Mouse (Mus musculus) kidney, postnatal 10 days (tissue): ENCODE results near the gene Cd37.
A peak's percentile ranks its signal among the peaks of the same experiment; 100 is the strongest.

Source experiments
- DNase-seq: peaks from one replicate; pipeline ENCODE4 v3.0.0; 2021; ENCODE audit warnings: mixed read lengths

The Cd37 gene

GRCm38 (mm10) chr7:45238723-45239496, at the start of gene Cd37:
Gene Cd37 (minus strand): TSS chr7:45239115.
- no peak for DNase-seq

DNA sequence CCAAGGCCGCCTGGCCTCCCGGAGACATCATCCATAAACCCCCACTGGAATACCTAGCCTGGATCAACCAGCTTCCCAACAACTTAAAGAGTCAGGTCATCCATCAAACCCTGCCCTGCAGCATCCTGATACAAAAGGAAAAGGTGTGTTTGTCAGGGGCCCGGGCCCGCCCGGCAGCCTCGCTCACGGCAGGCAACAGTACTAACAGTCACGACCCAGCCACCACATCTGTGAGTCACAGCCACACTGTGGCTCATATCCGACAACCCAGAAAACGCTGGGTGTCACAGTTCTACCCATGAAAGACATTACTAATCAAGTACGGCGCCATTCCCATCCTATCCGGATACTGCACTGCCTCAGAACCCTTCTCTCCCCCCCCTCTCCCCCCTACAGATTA, 47.6 kb upstream of the Cd37 start:
- no peak for DNase-seq

DNA sequence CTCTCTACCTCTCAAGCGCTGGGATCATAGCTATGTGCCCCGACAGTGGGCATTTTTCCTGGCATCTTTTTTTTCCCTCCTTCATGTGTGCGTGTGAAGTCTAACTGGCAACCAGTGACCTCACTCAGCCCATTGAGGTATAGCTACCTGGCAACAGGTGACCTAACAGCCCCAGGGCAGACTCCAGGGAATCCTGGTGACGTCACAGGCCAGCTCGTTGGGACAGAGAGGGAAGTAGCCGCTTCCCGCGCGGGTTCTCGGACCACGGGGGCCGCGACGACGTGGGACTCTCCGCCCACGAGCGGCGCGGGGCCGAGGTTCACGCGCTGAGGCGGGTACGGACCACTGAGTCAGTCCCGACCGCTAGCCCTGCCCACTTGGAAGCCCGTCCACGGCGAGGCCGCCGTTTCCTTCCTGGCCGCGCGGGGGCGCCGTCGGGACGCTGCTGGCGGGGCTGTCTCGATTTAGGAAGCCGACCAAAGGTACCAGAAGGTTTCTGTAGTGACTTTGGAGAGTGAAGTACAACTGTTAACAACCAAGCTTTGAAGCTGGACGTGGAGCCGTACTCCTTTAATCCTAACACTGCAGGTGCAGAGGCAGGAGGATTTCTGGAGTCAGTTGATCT, 38.3 kb upstream of the Cd37 start, which contains the start of gene Slc6a21:
Gene Slc6a21, plus strand, starts transcription at position 378 of the 625 bp plus-strand sequence.
- peak; percentile 83 for DNase-seq

DNA sequence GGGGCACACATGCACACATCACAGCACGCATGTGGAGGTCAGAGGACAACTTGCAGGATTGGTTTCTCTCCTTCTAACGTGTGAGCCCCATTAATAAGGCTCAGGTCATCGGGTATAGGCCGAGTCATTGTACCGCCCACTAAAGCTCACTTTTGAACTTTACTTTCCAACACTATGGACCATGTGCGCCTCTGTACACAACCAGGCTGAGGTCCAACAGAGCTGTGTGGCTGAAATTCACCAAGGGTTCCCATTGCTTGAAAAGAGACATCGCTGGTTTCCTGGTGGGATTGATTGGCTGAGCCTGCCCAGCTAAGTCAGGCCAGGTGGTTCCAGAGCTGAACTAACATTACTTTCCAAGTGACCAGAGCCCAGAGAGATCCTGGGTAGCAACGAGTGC, 34.8 kb upstream of the Cd37 start:
- DNase-seq = no peak

DNA sequence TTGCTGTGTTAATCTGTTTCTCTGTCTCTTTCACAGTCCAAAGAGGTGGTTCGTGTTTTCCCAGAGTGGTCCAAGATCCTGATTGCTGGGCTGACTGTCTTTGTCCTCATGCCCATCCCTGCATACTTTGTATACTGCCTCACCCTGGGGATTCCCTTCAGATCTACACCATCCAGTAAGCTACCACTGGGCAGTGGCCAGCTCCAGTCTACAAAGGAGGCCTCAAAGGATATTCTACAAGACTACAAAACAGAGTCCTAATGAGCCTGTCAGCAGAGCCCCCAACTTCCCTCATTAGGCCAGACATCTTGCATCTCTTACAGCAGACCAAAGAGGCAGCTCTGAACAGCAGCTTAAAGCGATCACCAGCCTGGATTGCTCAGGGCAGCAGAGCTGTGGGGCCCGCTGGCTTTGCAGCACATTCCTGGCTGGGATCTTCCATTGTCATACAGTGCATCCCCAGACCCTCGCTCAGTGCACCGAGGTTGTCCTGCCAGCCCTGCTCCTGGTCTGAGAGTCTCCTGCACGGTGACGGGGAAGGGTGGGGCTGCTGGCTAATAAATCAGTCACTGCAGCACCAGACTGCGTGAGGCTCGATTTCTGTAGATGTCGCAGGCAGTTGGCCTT, 34.0 kb upstream of the Cd37 start:
- no peak for DNase-seq

GRCm38 (mm10) chr7:45265518-45265917, 26.6 kb upstream of the Cd37 start:
- DNase-seq = no peak

DNA sequence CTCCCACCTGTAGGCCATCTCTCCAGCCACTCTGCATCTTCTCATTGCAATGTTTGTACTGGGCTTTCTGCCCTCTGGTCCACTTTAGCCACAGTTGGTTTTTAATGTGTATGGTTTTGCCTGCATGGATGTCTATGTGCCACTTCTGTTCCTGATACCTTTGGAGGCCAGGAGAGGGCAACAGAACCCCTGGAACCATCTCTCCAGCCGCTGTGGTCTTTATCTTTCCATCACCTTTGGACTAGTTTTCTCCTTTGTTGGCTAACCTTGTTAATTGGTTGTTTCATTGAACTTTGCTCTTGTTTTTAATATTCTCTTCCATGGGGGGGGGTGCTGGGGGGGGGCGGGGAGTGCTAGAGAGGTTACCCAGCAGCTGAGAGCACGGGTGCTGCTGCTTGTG, 25.4 kb upstream of the Cd37 start:
- DNase-seq = no peak

- no peak for DNase-seq
These were observed 24.2 kb upstream of the Cd37 start for GRCm38 (mm10) chr7:45263006-45263607.

- no peak for DNase-seq
These were observed 23.4 kb upstream of the Cd37 start for GRCm38 (mm10) chr7:45262266-45262665.

GRCm38 (mm10) chr7:45259281-45259680, 20.4 kb upstream of the Cd37 start:
- DNase-seq = no peak

DNA sequence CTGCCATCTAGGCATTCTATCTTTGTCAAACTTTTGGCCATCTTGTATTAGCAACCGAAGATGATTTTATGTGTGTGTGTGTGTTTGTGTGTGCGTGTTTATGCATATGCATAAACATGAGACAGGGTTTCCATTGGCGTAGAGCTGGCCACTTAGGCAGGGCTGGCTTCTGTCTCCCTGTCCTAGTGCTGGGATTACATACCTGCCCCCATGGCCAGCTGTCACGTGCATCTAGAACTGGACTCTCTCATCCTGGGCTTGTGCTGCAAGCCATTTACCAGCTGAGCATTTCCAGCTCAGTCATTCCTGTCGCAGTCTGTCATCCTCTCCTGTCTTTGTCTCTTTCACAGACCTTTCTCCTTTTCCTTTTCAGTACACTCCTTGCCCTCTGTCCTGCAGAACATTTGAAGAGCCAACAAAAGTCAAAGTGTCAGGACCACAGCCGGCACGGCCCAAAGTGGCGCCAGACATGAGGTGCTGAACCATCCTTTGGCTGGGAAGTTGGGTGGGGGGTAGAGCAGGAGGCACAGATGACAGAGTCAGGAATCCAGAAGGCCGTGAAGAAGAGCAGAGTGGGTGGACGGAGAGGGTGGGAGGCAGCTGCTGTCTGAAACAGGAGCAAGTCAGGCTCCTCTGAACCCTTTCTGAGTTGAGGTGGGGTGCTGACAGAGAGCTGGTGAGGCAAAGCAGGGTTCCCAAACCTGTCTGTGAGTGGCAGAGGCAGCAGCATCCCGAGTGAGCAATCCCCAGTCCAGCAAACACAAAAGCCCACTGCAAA, 18.3 kb upstream of the Cd37 start:
- DNase-seq = no peak

- DNase-seq = peak; percentile 34
These were observed 16.9 kb upstream of the Cd37 start for GRCm38 (mm10) chr7:45255822-45256221.

- no peak for DNase-seq
These were observed 14.9 kb upstream of the Cd37 start for GRCm38 (mm10) chr7:45253806-45254205.

DNA sequence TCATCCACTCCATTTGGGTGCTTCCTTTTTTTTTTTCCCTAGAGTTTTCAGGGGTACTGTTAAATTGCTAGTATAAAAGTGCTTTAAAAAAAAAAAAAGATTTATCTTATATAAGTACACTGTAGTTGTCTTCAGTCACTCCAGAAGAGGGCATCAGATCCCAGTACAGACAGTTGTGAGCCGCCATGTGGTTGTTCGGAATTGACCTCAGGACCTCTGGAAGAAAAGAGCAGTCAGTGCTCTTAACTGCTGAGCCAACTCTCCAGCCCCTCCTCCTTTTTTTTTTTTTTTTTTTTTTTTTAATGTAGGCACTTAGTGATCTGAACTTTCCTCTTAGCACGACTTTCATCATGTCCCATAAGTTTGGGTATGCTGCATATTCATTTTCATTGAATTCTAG, 8.8 kb upstream of the Cd37 start:
- no peak for DNase-seq

DNA sequence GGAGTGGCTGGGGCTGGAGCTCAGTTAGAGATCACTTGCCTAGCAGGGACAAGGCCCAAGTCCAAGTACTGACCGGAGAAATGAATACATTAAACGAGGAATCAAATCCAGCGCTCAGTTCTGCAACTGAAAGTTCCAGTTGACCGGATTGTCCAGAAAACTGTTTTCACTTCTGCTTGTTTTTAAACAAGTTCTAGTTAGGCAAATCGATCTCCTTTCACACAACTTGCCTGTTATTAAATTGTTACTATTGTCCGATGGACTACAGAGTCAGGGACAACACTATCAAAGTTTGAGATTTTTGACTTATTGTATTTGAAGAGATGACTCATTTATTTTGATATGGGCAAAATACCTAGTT, 2.5 kb upstream of the Cd37 start:
- no peak for DNase-seq

GRCm38 (mm10) chr7:45240633-45241388, 1.9 kb upstream of the Cd37 start, which contains the start of gene Slc6a16:
Gene Slc6a16 (plus strand): TSS chr7:45241085.
- peak; percentile 60 for DNase-seq

DNA sequence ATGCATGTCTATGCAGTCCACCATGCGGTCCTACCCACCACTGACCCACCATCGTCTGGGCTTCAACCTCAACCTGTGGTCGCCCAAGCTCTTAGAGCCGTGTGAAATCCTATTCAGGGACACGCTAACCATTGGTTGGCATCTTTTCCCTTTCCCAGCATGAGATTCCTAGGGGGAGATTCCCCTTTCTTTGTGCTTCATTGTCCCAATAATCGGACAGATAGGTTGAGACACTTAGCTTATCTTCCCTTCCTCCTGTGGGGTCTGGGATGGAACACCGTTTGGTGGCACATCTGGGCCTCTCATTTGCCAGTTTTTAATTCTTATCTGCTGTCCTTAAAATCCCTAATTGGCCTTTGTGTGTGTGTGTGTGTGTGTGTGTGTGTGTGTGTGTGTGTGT, 1.2 kb upstream of the Cd37 start:
- no peak for DNase-seq

DNA sequence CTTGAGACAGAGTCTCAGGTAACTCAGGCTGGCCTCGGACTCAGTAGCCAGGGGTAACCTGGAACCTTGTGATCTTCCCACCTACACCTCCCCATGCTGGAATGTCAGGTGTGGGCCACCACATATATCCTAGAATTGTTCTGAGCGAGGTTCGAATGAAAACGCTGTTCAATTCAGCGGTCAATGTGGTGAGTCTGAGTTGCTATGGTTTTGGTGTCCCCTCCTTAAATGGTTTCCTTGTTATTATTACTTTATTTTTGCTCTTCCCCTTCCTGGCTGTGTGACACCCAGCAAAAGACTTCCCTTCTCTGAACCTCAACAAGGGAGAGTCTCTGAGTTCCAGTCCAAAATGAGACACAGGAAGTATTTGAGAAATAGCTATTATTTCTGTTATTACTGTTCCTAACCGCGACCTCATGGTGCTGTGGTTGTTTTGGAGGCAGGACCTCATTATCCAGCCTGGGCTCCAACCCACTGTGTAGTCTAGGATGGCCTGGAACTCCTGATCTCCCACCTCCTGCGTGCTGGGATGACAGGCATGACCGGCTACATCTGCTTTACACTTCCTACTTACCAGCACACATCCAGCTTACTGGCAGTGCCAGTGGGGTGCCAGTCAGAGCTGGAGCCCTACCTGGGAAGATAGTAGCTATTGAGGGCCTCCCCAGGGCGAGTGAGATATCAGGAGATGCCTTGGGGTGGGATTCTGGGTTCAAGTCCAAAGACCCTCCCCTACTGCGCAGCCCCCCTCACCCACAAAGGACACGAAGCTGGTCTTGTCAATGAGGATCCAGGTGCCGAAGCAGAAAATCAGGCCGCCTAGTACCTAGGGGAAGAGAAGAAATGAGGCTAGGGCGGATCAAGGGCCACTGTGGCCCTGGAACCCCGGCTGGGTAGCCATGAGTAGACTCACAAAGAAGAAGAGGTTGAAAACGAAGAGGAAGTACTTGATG, 892 bp downstream of the Cd37 start:
- no peak for DNase-seq

DNA sequence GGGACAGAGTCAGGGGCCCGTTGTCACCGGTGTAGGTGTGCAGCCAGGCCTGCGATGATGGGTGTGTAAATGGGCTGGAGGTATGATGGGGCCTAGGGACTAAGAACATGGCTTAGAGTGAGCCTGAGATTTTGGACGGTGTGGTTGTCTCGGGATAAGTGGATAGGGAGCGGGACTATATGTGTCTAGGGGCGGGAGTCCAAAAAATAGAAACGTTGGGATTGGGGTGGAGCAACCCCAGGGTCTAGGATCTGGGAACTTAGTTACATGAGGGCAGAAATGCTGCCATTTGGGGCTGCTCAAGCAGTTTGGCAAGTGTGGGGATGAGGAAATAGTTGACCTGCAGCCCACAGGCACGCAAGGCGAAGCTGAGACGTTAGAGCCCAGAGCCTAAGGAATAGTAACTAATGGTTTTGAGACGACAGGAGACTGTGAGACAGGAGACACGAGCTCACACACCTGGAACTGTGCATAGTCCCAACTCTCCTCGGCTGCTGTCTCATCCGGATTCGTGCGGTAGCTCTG, 3.2 kb downstream of the Cd37 start:
- DNase-seq = no peak

GRCm38 (mm10) chr7:45234922-45235571, 3.9 kb downstream of the Cd37 start:
- DNase-seq = peak; percentile 63
